Mouse (Mus musculus): ENCODE results near the gene Wbp2nl.
"Not testable (repeated sequence)": the region's sequence is repeated elsewhere in the genome, so short reads cannot be mapped to it uniquely, and the experiment has no call there.

The Wbp2nl gene

DNA sequence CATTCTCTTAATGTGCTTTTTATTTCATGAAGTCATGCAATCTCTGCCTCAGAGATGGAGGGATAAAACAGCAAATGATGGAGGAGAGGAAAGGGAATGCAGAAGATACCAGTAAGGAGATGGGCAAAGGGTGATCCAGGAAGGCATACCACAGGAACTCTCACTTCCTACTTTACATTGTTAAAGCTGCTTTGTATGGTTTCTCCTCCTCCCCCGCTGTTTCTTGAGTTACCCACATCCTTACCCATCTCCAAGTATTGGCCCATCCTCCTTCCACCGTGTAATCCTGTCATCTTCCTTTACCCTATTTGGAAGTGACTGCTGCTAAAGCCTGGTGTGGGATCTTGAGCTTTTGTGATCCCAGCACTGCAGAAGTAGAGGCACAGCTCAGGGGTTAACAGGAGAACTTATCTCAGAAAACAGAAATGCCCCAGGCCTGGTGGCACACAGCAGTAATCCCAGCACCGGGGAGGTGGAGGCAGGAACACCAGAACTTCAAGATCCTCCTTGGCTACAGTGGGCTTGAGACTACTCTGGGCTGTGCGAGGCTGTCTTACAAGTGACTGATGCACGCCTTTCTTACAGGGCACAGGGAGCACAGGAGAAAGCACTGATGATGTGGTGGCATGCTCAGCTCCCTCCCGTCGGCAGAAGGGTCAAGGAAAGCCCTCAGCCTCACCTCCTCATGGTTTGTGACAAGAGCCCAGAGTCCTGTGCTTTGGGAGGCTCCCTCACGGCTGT is 49.7 kb downstream of the Wbp2nl start:
- in situ Hi-C loops (cut with MboI), result no loop called here

DNA sequence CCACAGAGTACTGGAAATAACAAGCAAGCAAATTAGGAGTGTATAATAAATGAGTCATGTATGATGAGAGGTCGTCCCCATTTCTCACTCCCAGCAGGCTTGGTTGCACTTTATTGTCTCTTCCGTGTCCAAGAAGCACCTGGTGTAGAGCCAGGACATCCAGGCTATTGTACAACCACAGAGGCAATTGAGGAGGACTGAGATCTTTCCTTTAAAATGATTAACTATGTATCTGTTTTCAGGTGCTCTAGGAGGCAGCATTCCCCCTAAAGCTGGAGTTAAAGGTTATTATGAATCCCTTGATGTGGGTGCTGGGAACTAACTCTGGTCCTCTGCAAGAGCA is 50.2 kb downstream of the Wbp2nl start:
- in situ Hi-C loops (cut with MboI), result no loop called here

DNA sequence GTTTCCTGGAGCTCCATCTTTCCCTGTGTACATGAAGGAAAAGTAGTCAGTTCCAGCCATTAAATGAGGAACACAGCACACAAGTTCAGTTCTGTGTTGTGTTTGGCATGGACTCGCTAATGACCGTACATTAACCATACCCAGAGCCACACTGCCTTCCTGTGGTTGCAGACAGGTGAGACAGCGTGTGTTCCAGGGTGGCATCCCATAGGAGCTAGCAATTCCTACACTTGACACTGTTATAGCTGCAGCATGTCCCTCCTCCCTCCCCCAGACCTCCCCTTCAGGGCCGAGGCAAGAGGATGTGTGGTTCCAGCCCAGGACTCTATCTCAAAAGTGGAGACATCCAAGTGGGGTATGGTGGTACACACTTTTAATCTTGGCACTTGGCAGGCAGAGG is 51.6 kb downstream of the Wbp2nl start:
- in situ Hi-C loops (cut with MboI), result no loop called here

DNA sequence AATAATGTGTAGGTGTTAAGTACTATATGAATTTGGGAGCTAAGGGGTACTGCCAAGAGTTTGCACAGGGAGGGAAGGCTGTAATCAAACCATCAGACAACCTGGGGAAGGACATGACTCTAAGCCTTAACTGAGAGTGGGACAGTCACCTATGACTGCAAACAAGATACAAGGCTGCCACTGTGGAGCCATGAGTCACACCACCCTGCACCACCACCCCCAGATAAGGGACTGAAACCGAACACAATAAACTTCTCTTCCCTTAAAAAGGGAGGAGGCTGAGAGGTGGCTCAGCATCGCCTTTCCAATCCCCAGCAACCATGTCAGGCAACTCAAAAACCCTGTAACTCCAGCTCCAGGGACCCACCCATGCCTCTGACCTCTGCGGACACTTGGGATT is 52.7 kb downstream of the Wbp2nl start:
- in situ Hi-C loops (cut with MboI), result no loop called here

DNA sequence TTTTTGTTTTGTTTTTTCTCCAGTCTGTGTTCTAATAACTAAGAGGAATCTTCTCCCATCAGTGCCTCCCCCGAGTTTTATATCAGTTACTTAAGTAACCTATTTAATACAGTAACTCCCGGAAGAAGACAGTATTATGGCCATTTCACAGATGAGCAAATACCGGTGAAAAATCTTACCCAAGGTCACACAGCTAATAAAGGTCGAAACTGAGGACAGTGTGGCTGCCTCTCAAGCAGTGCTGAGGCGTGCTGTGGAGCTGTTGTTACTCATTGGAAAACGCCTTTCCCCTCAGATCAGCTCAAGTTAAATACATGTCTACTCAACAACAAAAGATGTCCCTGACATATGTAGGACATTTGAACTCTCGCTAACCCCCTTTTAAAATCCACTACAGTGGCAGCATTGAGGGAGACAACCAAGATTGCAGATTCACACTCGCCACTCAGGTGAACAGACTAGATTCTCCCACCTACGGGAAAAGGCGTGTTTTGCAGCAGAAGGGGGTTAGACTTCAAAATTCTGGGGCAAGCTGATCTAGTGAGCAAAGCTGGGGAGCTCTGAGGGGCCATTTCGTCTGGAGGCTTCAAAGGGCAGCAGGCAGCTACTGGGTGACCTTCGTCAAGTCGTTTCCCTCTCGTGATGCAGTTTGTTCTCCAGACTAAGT is 54.5 kb downstream of the Wbp2nl start:
- in situ Hi-C loops (cut with MboI), result no loop called here

DNA sequence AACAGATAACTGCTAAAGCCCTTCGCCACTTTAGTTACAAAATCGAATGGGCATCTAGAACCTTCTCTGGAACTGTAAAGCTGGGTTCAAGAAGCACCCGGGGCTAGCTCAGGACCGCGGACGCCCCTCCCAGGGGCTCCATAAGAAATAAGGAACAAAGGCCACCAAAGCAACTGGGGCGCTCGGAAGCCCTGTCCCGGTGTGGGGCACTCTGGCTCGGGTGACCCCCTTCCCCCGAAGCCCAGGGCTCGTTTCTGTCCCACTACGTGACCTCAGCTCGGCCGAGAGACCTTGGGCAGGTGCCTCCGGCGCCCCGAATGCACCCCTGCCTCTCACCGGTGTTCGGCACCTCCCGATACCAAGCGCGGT is 55.0 kb downstream of the Wbp2nl start:
- in situ Hi-C loops (cut with MboI), result no loop called here

DNA sequence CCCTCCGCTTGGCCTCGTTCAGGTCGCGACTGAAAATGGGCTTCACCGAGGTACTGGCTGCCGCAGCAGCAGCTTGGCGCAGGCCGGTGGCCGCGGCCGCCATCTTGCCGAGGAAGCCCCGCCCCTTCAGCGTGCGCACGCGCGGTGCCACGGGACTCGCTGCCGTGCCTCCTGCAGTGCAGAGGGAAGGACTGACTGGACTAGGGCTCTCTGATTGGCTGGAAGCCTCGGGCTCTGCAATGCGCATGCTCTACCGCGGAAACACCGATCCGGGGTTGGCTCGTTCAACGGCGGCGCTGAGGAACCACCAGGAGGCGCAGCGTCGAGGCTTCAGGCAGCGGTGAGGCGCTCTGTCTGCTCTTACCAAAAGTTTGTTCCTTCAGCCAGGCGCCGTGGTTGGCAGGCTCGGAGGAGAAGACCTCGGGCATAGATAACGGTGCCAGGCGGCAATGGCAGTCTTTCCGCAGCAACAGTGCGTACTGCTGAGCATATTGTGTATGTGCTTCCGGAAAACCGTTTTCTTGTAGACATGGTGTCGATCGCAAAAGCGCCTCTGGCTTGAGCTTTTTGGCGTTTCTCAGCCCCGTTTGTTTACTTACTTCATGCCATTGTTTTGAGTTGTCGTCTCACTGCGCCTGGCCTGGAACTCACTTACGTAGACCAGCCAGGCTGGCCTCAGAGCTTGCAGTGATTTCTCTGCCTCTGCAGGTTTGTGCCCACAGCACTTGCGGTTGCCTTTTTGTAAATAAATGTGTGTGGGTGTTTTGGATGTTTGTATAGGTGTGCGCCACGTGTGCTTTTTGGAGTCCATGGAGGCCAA is 55.6 kb downstream of the Wbp2nl start, which contains the start of gene Ndufa6:
Gene Ndufa6 (minus strand): TSS at position 197 of the 820 bp plus-strand sequence.
- in situ Hi-C loops (cut with MboI), result no loop called here

- in situ Hi-C loops (cut with MboI), result no loop called here
These were observed 59.9 kb downstream of the Wbp2nl start for GRCm38 (mm10) chr15:82358431-82359260.

DNA sequence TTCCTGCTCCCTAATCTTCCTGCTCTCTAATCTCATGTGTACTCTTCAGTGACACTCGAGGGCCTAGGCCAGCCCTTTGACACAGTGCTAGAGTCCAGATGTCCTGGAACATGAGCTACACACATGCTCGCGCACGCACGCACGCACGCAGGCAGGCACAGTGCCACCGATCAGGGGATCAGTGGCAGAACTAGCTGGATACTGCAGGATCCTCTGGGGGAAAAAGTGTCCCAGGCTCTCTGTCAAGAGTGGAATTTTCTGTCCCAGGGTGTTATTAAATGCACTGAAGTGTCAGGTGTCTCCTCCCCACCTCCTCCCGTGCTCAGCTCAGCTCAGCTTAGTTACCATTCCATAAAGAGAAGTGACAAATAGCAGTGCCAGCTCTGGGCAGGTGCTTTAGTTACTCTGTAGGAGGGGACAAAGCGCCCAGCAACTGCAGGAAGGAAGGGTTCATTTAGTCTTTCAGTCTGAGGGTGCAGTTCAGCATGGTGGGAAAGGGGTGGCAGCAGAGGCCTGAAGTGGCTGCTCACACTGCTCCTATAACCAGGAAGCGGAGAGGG is 62.8 kb downstream of the Wbp2nl start:
- in situ Hi-C loops (cut with MboI), result no loop called here

DNA sequence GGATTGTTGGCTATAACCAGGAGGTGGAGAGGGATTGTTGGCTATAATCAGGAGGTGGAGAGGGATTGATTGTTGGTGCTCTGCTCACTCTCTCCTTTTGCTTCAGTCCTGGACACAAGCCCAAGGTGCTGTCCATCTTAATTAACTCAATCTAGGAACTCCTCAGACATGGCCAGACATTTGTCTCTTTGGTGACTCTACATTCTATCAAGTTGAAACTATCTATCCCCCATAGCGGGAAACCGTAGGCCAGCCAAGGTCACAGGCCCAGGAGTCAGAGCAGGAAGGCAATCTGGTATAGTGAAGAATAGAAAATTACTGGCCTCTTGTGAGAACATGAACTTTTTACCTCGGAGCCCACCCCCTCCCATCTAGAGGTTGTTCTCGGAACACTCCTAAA is 63.5 kb downstream of the Wbp2nl start:
- in situ Hi-C loops (cut with MboI), result no loop called here

- in situ Hi-C loops (cut with MboI), result not testable (repeated sequence)
These were observed 65.0 kb downstream of the Wbp2nl start for GRCm38 (mm10) chr15:82363801-82364200.
